Mouse (Mus musculus) forebrain, embryonic 16.5 days (tissue): Measurements from ENCODE around the gene Nudt19. TPM values are rescaled to one million over a fixed set of nuclear protein-coding genes. Genes with fewer than 3 reads are reported as not detected.

ENCODE experiments used
- ATAC-seq: fragments of 200-750 bp; cut with Nextera tagmentation; 2 replicates; pipeline ENCODE4 v1.8.0; 2017; ENCODE audit warnings: mild to moderate bottlenecking, moderate library complexity
- H3K27ac ChIP-seq: fragments of 300-500 bp; sonication (generic); 2 replicates; pipeline ENCODE4 v1.5.1; 2014; ENCODE audit warnings: low read length, control low read depth
- H3K27me3 ChIP-seq: fragments of 300-500 bp; sonication (generic); replicated peaks from 2 replicates; pipeline ENCODE4 v1.6.1; 2014; ENCODE audit warnings: low read length; ENCODE audit not compliant: control insufficient read depth, insufficient read depth
- H3K36me3 ChIP-seq: fragments of 300-500 bp; sonication (generic); 2 replicates; pipeline ENCODE4 v1.6.1; 2014; ENCODE audit not compliant: control insufficient read depth, insufficient read depth
- H3K4me1 ChIP-seq: fragments of 300-500 bp; sonication (generic); replicated peaks from 2 replicates; pipeline ENCODE4 v1.6.1; 2014; ENCODE audit warnings: low read length; ENCODE audit not compliant: control insufficient read depth, insufficient read depth
- H3K4me2 ChIP-seq: fragments of 300-500 bp; sonication (generic); 2 replicates; pipeline ENCODE4 v1.6.1; 2014; ENCODE audit warnings: mild to moderate bottlenecking, low read length, control low read depth
- H3K4me3 ChIP-seq: fragments of 300-500 bp; sonication (generic); replicated peaks from 2 replicates; pipeline ENCODE4 v1.5.1; 2014; ENCODE audit warnings: mild to moderate bottlenecking, low read length, control low read depth
- H3K9ac ChIP-seq: fragments of 300-500 bp; sonication (generic); replicated peaks from 2 replicates; pipeline ENCODE4 v1.6.1; 2014; ENCODE audit warnings: low read depth, low read length, control low read depth
- H3K9me3 ChIP-seq: fragments of 300-500 bp; sonication (generic); 2 replicates; pipeline ENCODE4 v1.6.1; 2016; ENCODE audit warnings: low read length; ENCODE audit not compliant: control insufficient read depth
- WGBS: fragments of 180-500 bp; shearing (Covaris S2); extraction: QIAGEN DNeasy Blood & Tissue Kit; methylation state at CpG from one replicate; pipeline ENCODE4 v1.1.7; 2014; 5-methylcytosine and 5-hydroxymethylcytosine counted together
- polyA plus RNA-seq: library from polyadenylated mRNA; unstranded; fragments of >200 nt; fragmentation: Nextera tagmentation; extraction: Ambion mirVana; gene quantifications from 2 replicates; pipeline ENCODE4 v1.2.1, GENCODE M21; 2015

Nudt19 gene
- 111 and 123 TPM in 2 replicates for polyA plus RNA-seq

DNA sequence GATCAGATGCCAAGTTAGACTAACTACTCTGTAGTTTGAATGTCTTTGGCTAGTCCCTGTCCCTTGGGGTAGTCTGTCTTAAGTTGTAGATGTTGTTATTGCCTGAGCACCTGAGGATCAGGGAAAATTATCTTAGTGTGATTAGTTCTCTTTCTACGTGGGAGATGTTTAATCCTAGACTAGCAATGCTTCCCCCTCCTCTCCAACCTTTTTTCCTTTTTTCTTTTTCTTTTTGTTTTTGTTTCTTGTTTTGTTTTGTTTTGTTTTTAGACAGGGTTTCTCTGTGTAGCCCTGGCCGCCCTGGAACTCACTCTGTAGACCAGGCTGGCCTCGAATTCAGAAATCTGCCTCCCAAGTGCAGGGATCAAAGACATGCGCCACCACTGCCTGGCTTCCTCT is at the start of gene Nudt19:
Gene Nudt19, minus strand, starts transcription at position 100 of the 399 bp plus-strand sequence.
- H3K27me3 ChIP-seq, result no peaks in the 10 kb centered on the region

DNA sequence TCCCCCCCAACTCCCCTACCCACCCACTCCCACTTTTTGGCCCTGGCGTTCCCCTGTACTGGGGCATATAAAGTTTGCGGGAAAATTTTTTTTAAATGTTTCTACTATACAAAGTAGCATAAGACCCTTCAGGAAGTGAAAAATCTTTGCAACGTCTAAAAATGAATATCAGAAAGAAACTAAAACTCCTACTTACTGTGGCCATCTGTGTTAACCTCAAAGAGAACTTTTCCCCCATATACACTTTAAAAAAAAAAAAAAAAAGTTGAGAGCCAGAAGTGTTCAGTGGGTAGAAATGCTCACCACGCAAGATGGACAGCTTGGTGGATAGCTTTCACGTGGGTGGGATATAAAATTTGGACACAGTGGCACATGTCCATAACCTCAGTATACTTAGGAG is 46.7 kb upstream of the Nudt19 start:
- Histone ChIP-seq H3K4me3 (no peak overlapping the region), H3K36me3 (peaks cover 11% of the 10 kb centered on the region), H3K27ac (no peak overlapping the region), H3K4me2 (no peak overlapping the region), H3K9ac (no peak overlapping the region), H3K9me3 (no peaks in the 10 kb centered on the region), H3K4me1 (no peaks in the 10 kb centered on the region), H3K27me3 (no peaks in the 10 kb centered on the region)
- WGBS, result 98% methylated on average over 5 of the region's 5 CpGs
- ATAC-seq, result no peak

More for the DNA sequence above, at the start of gene Nudt19:
- H3K4me2 ChIP-seq, result peak within 1 kb of the TSS; percentile 97
- no peak for ATAC-seq
- peak within 1 kb of the TSS; percentile 66 for H3K4me3 ChIP-seq
- 61% methylated on average over 4 of the region's 4 CpGs for WGBS
- H3K9ac ChIP-seq, result peak within 1 kb of the TSS; percentile 84
- H3K4me1 ChIP-seq, result peaks cover 12% of the 10 kb centered on the region
- H3K27ac ChIP-seq, result peak within 1 kb of the TSS; percentile 87
- no peaks in the 10 kb centered on the region for H3K36me3 ChIP-seq
- H3K9me3 ChIP-seq, result no peaks in the 10 kb centered on the region

DNA sequence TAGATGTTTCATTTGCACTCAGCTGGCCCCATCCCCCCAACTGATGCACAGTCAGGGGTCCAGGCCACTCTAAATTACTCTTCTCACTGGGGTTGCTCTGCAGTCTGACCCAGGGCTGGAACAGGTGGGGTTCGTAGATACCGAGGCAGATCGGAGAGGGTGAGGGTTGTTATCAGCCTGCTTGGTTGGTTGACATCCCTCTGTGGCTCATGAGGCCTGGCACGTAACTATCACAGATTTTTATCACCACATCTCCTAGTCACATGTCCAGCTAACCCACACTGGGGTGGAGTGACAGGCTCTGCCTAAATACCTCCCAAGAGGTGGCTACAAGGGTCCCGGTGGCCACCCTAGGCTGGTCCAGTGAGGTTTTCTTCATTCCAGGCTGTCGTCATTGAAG is 45.0 kb upstream of the Nudt19 start:
- Histone ChIP-seq H3K9me3 (no peaks in the 10 kb centered on the region), H3K4me2 (no peak overlapping the region), H3K27ac (no peak overlapping the region), H3K36me3 (peaks cover 6% of the 10 kb centered on the region; the same call in 1 of the 2 replicates), H3K4me1 (no peaks in the 10 kb centered on the region), H3K27me3 (no peaks in the 10 kb centered on the region), H3K9ac (no peak overlapping the region), H3K4me3 (no peak overlapping the region)
- 96% methylated on average over 6 of the region's 6 CpGs for WGBS
- no peak for ATAC-seq

DNA sequence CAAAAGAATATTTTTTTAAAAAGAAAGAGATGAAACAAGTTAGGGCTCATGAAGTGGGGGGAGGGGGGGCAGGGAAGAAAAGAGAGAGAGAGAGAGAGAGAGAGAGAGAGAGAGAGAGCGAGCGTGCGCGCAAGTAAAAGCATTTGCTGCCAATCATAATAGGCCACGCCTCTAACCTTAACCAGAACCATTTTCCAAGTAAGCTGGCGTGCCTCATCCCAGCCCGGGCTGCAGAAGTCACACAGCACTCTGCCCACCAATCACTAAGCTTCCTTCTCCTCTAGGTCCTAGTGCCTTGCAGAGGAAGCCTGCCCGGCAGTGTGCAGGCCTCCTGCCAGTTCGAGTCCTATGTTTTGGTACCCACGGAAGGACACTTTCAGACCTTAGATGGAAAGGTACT is 43.9 kb upstream of the Nudt19 start:
- H3K9ac ChIP-seq, result no peak overlapping the region
- WGBS, result 89% methylated on average over 10 of the region's 10 CpGs
- no peak overlapping the region for H3K4me3 ChIP-seq
- no peak overlapping the region for H3K4me2 ChIP-seq
- no peaks in the 10 kb centered on the region for H3K27me3 ChIP-seq
- no peaks in the 10 kb centered on the region for H3K4me1 ChIP-seq
- no peaks in the 10 kb centered on the region for H3K9me3 ChIP-seq
- no peak overlapping the region for H3K27ac ChIP-seq
- no peak for ATAC-seq
- peaks cover 6% of the 10 kb centered on the region; the same call in 1 of the 2 replicates for H3K36me3 ChIP-seq

DNA sequence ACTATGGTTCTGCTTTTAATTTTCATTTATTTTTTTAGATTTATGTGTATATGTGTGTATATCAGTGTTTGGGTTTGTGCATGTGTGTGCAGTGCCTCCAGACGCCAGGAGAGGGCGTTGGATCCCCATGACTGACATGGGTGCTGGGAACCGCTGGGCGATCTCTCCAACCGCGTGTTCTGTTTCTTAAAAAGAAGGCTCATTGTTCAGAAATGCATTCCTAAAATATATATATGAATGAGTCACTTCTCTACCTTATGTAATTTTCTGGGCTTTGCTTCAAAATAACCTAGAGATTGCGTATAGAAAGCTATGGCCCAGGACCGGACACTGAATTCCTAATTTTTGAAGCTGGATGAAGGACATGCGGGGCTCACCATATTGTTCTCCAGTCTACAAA is 43.4 kb upstream of the Nudt19 start:
- Histone ChIP-seq H3K9ac (no peak overlapping the region), H3K27me3 (no peaks in the 10 kb centered on the region), H3K4me3 (no peak overlapping the region), H3K4me1 (no peaks in the 10 kb centered on the region), H3K27ac (no peak overlapping the region), H3K4me2 (no peak overlapping the region), H3K36me3 (peaks cover 9% of the 10 kb centered on the region; the same call in 1 of the 2 replicates), H3K9me3 (no peaks in the 10 kb centered on the region)
- no peak for ATAC-seq
- 95% methylated on average over 9 of the region's 9 CpGs for WGBS

DNA sequence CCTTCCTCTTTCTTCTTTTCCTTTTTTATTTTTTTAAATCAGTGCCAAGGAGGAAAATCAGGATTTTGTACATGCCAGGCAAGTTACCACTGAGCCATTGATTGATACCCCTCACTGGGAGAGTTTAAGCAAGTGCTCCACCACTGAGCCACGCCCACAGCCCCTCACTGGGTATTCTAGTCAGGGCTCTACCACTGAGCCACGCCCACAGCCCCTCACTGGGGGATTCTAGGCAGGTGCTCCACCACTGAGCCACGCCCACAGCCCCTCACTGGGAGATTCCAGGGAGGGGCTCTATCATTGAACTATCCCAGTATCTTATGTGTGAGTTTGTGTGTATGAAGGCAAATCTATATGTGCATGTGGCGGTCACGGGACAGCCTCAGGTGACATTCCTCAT is 38.2 kb upstream of the Nudt19 start:
- no peak overlapping the region for H3K27ac ChIP-seq
- WGBS, result 88% methylated on average over 5 of the region's 5 CpGs
- no peaks in the 10 kb centered on the region for H3K27me3 ChIP-seq
- ATAC-seq, result no peak
- H3K4me1 ChIP-seq, result peaks cover 8% of the 10 kb centered on the region
- peaks cover 15% of the 10 kb centered on the region for H3K36me3 ChIP-seq
- H3K9me3 ChIP-seq, result no peaks in the 10 kb centered on the region
- no peak overlapping the region for H3K4me3 ChIP-seq
- H3K4me2 ChIP-seq, result no peak overlapping the region
- no peak overlapping the region for H3K9ac ChIP-seq

DNA sequence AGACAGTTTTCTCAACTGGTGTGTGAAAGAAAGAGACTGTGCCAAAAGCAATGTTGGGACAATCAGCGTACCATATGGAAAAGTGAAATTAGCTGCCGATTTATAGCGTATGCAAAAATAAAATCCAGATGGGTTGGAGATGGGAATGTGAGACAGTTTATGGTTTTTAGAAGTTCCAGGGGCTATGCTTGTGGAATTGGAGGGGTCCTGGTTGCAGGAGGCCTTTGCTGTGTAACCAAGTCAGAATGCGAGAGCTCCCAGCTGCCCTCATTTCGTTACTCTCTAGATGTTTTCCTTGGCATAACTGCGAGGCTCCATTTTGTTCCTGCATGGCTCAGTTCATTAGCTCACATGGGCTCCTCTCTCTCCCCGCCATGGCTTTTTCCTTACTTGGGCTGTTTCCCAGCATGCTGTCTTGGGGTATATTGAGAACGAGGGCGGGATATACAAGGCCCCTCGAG is 34.7 kb upstream of the Nudt19 start:
- Histone ChIP-seq H3K27me3 (no peaks in the 10 kb centered on the region), H3K9ac (no peak overlapping the region), H3K27ac (peak overlapping the region; percentile 79), H3K36me3 (peaks cover 15% of the 10 kb centered on the region), H3K4me3 (no peak overlapping the region), H3K4me2 (no peak overlapping the region), H3K4me1 (peaks cover 28% of the 10 kb centered on the region), H3K9me3 (no peaks in the 10 kb centered on the region)
- 70% methylated on average over 10 of the region's 10 CpGs for WGBS
- 0 out of 2 replicates have a peak, but pooled peaks have one; percentile 0 for ATAC-seq

DNA sequence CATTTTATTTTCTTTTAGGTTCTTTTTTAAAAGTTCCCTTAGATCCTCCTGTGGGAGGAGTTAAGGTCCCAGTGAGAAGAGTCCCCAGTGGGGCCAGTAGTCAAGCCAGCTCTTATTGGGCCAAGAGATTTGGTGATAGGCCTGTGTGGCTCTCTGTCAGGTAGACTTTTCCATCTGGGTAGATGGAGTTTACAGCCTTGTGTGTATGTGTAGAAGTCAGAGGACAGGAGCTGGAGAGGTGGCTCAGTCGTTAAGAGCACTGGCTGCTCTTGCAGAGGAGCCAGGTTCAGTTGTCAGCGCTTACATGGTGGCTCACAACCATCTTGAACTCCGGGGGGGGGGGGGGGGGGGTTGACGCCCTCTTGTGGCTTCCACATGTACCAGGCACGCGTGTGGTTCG is 33.4 kb upstream of the Nudt19 start:
- ATAC-seq, result no peak
- WGBS, result 79% methylated on average over 6 of the region's 7 CpGs
- Histone ChIP-seq H3K9ac (no peak overlapping the region), H3K4me2 (no peak overlapping the region), H3K4me1 (peaks cover 37% of the 10 kb centered on the region), H3K36me3 (peaks cover 12% of the 10 kb centered on the region), H3K27me3 (peaks cover 6% of the 10 kb centered on the region), H3K27ac (peak overlapping the region; percentile 44; the same call in 1 of the 2 replicates), H3K9me3 (no peaks in the 10 kb centered on the region), H3K4me3 (no peak overlapping the region)

DNA sequence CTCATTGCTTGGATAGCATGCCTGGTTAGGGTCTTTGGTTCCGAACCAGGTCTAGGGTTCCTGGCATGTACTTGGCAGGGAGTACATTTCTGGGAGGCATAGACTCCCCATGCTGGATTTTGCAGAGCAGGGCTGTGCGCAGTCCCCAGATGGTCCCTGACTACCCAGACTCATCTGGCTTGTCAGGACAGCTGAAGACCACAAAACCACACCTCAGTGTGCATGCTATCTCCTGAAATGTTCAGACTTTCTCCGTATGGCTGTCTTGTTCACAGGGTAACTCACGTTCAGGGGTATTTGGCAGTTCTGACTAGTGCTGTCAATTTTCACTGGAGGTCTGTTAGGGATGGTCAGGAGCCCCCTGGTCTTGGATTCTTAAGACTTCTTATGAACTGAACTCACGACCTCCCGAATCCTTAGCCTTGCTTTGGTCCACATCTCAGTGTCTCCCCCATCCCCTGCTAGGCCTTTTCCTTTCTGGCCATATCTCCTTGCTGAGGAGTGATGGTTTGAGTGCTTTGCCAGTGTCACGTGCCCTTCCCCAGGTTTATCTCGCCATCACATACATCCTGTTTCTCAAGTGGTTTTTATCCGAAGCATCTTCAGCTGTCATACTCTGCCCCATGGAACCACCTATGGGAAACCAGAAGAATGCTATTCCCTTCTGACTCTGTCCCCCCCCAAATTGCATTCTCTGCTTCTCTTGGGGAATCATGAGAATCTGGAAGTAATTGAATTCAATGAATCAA is 32.8 kb upstream of the Nudt19 start:
- peaks cover 13% of the 10 kb centered on the region for H3K27me3 ChIP-seq
- H3K4me1 ChIP-seq, result peaks cover 41% of the 10 kb centered on the region
- no peak for ATAC-seq
- no peaks in the 10 kb centered on the region for H3K9me3 ChIP-seq
- H3K36me3 ChIP-seq, result peaks cover 12% of the 10 kb centered on the region
- no peak overlapping the region for H3K4me3 ChIP-seq
- WGBS, result 86% methylated on average over 9 of the region's 9 CpGs
- no peak overlapping the region for H3K4me2 ChIP-seq
- no peak overlapping the region for H3K9ac ChIP-seq
- H3K27ac ChIP-seq, result no peak overlapping the region; the same call in 1 of the 2 replicates
